Mouse (Mus musculus): ENCODE results near the gene Cpn2. TPM values are rescaled to one million over a fixed set of nuclear protein-coding genes. Genes with fewer than 3 reads are reported as not detected.

Cpn2 gene
- polyA plus RNA-seq, 1 experiment: not detected

- no peak for DNase-seq (ENCODE audit: low read depth)
These were observed 13.5 kb upstream of the Cpn2 start for GRCm38 (mm10) chr16:30280676-30281297.

DNA sequence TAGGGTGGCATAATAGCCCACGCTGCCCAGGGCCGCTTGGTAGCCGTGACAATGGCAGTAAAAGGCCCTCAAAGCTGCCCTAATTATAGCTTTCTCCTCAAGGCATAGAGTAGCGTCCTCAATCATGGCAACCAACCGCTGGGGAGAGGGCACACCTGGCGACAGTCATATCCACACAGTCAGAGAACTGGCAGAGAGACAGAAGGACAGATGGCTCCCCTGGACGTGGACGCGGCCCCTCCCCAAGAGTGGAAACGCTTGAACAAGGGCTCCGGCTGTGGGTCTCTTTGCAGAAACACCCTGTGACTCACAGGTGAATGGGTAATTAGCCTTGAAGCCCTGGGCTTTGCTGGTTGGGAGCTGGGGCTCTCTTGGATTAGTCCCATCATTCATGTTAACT, 11.1 kb upstream of the Cpn2 start:
- DNase-seq (ENCODE audit: low read depth): no peak

DNA sequence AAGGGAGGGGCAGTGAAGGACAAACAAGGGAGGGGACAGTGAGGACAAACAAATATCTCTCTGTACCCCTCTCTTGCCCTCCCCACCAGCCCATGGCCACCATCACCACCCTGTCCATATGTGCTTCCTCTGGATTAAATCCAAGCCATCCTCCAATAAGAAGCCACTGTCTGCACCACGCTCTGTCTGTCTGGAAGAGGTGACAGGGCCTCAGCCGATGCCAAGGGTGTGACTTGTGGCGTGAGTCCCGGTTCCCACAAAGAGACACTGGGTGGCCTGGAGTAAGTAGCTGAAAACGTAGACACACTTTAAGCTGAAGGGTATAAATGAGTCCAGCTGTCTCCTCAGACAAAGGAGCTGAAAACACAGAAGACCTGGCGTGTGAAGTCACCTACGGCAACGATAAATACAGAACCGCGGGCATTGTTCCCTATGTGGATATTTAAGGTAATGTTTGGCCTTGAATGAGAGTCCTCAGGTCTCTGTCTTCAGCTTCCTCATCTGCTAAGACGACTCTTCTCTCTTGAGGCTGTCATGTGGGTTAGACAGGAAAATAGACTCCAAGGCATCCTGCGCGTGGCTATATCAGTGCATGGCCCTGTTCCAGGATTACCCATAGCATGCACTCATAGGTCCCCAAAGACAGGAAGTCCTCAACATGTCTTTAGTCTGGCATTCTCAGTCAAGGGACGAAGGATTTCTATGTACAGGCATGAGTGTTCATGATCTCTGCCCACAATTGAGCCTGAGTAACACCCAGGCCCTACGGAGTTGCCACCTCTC, 8.4 kb upstream of the Cpn2 start:
- DNase-seq (ENCODE audit: low read depth): no peak

- no peak for DNase-seq (ENCODE audit: low read depth)
These were observed 5.8 kb upstream of the Cpn2 start for GRCm38 (mm10) chr16:30273065-30273464.

GRCm38 (mm10) chr16:30271941-30272595, 4.8 kb upstream of the Cpn2 start:
- no peak for DNase-seq (ENCODE audit: low read depth)

DNA sequence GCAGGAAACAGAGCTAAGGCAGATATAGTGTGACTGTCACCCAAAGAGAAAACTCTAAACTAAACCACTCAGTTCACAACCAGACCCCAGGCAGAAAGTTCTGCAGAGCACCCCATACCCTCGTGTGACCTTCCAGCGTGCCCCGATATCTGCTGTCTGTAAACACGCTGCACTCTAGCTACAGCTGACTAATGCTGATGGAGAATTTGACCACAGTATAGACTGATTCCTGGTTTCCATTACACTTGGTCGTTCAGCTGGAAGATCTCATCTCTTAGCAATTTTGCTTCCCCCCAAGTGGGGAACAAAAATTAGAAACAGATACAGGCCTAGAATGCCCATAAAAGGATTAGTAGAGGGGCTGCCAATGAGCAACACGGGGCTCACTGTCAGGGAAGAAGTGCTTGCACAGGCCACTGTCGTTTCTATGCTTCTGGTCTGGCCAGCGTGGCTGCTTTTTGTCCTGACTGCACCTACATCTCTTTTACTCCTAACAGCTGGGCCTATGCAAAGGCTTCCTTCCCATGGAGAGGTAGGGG, 4.0 kb upstream of the Cpn2 start:
- DNase-seq (ENCODE audit: low read depth): no peak

DNA sequence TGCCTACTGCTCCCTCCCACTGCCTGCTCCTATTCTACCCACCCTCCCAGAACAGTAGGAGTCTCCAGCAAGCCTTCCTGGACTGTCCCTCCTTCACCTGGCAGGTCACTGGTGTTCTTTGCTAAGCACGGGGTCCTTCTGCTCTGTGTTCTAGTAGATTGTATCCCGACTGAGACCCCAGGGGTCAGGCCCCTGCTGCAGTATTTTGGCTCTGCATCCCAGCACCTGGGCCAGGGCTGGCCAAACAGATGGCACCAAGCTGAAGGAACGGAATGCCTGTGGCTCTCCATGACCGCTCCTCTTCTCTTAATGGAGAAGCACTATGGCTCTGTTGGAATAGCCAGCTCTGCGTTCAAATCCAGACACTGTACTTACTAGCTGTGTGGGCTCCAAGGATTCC, 738 bp downstream of the Cpn2 start:
- no peak for DNase-seq (ENCODE audit: low read depth)

DNA sequence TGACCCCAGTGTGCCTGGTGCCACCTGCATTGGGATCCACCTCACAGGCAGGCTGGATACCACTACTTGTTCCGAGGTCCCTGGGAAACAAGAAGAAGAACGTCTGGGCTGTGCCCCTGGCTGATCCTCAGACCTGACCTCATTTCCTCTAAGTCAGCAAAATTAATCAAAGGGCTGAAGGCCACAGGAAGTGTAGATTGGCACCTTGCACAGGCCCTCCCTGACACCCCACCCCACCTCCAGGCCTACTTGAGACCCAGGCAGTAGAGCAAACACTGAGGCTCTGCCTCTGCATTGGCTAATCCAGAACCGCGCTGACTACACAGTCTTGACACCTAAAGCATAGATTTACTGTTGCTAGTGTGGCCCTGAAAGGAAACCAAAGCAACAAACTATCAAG, 1.7 kb downstream of the Cpn2 start:
- no peak for DNase-seq (ENCODE audit: low read depth)

- no peak for DNase-seq (ENCODE audit: low read depth)
These were observed 4.1 kb downstream of the Cpn2 start for GRCm38 (mm10) chr16:30263156-30263555.

DNA sequence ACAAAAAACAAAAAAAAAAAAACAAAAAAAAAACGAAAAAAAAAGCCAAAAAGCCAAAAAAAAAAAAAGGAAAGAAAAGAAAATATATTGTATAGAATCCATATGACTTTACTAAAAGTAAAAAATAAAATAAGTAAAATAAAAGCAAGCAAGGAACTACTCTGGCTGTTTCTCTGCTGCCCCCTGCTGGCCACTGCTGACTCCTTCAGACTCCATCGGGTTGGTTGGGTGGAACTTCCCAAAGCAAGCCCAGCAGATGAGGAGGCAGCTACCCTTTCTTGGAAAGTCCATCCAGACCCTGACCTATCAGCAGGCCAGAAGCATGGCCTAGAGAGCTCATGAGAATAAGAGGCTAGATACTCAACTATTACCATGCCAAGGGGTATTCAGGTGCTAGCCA, 4.6 kb downstream of the Cpn2 start:
- no peak for DNase-seq (ENCODE audit: low read depth)

GRCm38 (mm10) chr16:30262157-30262556, 5.1 kb downstream of the Cpn2 start:
- DNase-seq (ENCODE audit: low read depth): no peak

DNA sequence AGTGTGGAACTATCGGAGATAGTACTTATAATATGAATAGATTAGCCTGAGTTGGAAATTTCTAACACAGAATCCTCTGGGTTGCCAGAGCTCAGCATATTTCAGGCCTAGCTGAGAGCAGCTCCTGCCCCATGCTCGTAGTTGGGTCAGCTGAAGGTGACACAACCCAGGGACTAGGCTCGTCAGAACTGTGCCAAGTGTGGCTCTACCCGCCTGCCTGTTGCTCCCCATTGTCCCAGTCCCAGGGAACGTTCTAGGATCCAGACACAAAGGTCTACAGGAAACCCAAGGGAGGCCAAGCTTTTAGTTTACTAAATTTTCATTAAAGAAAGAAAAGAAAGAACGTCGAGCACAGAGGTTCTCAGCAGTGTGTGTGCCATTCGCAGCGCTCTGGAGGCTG, 6.0 kb downstream of the Cpn2 start:
- no peak for DNase-seq (ENCODE audit: low read depth)

GRCm38 (mm10) chr16:30260012-30260635, 7.2 kb downstream of the Cpn2 start:
- DNase-seq (ENCODE audit: low read depth): no peak

DNA sequence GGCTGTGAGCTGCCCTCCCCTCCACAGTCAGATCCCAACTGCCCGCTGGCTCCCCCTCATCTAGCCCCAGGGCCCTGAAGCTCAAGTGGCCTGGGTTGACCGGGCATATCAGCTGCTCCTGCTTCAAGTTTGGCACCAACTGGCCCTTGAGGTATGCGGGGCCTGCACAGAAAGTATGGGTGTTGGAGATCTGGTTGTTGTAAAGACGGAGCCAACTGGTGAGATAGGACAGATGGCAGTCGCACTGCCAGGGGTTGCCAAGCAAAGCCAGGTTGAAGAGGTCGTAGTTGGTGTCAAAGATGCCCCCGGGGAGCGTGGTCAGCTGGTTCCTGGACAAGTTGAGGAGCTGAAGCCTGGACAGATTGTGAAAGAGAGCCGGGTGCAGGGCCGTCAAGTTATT, 7.9 kb downstream of the Cpn2 start:
- DNase-seq (ENCODE audit: low read depth): no peak

- DNase-seq (ENCODE audit: low read depth): no peak
These were observed 8.9 kb downstream of the Cpn2 start for GRCm38 (mm10) chr16:30258441-30258840.

DNA sequence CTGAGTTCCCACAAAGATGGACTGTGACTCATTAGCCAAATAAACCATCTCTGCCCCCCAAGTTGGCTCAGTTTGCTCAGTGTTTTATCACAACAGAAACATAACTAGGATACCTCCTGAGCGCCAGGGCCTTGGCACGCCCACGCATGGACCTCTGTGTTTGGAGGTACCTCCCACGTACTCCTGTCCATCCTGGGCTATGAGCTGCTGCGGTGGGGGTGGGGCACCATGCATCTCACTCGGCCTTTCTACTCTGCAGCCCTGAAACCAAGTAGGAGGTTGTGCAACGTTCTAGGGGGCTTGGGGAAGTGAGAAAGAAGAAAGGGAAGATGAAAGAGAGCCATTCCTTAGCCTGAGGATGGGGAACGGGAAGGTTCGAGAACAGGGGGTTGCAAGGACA, 9.6 kb downstream of the Cpn2 start:
- no peak for DNase-seq (ENCODE audit: low read depth)

GRCm38 (mm10) chr16:30255061-30255460, 12.2 kb downstream of the Cpn2 start:
- no peak for DNase-seq (ENCODE audit: low read depth)

DNA sequence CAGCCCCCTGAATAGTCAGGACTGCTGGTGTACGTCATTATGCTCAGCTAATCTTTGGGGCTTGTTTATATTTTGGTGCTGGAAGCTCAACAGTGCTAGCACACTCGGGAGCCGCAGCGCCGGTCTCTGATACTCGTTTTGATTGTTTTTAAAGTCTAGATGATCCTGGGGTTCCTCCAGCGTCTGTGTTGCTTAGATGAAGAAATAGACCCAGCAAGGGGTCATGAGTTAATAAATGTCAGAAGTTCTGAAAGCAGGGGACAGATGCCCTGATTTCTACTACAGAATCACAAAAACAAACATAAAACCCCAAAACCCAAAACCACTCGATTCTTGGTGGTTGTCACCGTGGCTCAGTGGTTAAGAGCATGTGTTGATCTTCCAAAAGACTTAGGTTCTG, 13.4 kb downstream of the Cpn2 start:
- DNase-seq (ENCODE audit: low read depth): no peak

DNA sequence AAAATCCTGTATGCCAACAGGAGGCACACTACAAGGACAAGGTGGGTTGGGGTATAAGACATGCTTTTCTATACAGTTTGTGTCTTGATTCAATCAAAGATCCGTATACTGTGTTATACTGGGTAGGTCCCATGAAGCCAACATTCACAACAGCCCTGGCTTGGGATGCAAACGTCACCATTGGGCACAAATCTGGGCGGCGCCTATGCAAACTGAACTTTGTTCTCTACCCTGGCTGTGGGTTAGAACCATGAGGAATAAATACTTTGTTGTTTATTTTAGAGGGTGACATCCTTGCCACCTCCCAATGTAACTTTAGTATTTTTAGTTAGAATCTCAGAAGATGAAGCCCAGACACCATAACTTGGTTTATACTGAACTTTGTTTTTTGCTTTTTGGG, 13.9 kb downstream of the Cpn2 start:
- DNase-seq (ENCODE audit: low read depth): no peak

DNA sequence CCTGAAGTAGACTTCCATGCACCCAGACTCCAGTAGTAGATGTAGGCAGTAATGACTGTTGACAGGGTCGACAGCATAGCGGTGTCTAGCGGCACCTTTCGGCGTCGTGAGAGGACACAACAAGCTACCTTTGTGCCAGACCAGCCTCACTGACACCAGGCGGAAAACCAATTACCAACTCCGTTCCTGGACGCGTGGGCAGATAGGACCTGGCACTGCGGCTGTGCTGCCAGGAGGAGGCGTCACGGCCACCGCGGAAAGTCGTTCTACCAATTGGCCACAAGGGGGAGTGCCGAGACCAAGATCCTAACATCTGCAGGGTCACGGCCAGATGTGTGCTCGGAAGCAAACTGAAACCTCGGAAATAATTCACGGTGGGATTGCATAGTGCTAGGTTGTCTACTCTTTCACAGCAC, 15.3 kb downstream of the Cpn2 start:
- no peak for DNase-seq (ENCODE audit: low read depth)

GRCm38 (mm10) chr16:30244037-30244700, 23.1 kb downstream of the Cpn2 start:
- DNase-seq (ENCODE audit: low read depth): no peak

- no peak for DNase-seq (ENCODE audit: low read depth)
These were observed 25.7 kb downstream of the Cpn2 start for GRCm38 (mm10) chr16:30241623-30242022.
